Mouse (Mus musculus): Measurements from ENCODE around the gene Slc2a13.
A peak's percentile ranks its signal among the peaks of the same experiment; 100 is the strongest.

The Slc2a13 gene

DNA sequence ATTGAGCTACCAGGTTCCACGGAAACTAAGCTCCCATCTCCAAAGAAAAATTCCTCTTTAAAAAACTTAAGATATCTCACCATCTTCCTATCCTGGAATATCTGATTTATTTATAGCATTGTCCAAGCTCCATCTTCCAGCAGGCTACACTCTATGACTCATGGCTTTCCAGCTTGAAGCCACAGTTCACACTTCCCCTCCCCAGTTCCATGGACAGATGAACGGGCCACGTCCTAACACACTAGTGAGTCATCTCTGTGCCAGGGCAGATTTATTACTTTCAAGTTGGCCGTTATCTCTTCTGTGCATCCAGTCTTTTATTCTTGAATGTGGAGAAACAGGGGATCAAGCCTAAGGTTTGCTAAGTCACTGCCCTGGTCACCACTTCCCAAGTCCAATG, 78.0 kb downstream of the Slc2a13 start:
- no peak for DNase-seq

DNA sequence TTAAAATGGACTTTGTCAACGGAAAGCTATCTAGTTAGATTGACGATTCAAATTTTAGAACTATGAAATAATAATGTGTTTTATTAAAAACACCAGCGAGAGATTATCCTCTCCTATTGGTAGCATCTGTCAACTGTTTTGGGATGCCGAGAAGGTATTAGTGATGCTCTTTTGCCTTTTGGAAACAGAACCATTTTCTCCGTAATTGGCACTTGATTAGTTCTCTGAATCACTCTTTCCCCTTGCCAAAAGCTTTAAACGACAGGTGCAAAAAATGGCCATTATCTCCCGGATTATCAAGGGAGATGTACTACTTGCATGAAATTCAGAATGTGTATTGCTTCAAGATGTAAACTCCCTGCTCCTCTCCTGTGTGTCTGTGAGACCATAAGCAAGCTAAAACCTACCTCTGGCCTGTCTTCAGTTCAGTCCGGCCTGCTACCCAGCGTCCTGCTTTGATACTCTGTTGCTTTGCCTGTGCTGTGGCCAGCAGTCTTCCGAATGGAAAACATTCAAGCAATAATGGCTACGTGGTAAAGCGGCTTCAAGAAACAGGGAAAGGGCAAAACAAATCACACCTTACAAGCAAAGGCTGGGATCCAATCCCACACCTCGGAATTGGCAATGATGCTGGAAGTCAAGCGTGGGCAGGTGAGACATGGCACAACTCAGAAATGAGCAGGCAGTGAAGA, 93.0 kb downstream of the Slc2a13 start:
- DNase-seq: no peak

DNA sequence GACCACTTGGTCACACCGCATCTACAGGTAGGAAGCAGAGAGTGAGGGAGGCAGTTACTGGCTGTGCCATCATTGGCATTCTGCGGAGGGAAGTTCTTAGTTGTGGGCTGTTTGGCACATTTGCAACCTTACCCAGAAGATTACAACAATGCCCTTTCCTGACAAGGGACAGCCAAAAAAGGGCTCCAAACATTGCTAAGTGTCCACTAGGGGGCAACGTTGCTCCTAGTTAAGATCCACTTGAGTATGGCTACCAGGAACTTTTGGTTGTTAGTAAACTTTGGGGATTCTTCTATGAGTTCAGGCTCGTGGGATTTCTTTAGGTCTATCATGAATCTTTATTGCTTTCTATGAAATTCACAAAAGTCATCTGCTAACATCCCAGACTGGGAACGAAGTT, 95.3 kb downstream of the Slc2a13 start:
- DNase-seq: peak; percentile 38

DNA sequence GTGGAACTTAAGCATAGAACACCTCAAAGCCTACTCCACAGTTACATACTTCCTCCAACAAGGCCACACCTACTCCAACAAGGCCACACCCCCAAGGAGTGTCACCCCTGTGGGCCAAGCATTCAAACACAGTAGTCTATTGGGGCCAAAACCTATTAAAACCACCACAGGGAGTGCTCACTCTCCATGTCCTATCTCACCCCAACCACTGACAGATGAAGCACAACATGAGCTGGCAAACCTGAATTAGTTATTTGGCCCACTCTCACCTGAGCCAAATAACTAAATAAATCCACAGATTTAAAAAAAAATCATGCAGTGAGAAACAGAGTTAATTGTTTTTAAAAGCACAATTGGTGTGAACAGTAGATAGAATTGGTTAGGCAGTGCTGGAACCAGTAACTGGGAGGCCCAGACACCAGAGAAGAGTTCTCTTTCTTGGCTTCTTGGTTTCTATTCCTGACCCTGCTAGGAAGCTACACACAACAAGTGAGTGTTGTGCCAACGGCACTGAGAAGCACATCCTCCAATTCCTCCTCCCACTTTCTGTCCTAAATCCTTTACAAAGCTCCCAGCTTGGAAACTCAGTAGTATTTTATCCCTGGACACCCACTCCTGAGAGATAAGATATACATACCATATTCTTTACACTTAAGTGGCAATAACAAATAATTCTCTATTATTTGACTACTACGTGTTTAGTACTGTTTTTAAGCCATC, 99.2 kb downstream of the Slc2a13 start:
- DNase-seq: no peak

DNA sequence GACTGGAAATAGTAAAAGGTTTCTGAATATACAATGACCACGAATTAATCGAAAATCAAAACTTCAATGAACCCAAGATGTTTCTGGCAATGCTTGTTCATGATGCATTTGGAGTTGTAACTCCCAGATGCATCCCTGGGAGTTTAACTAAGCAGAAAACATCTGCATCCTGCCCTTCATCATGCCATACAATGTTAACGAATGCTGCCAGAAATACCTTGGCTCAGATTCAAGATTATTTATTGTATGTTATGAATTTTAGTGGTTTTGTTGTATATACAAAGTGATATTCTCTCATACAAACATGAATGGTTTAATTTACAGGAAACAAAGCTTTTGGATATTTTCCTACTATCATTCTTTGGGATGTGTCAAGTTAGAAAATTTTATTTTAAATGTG, 107.7 kb downstream of the Slc2a13 start:
- no peak for DNase-seq

DNA sequence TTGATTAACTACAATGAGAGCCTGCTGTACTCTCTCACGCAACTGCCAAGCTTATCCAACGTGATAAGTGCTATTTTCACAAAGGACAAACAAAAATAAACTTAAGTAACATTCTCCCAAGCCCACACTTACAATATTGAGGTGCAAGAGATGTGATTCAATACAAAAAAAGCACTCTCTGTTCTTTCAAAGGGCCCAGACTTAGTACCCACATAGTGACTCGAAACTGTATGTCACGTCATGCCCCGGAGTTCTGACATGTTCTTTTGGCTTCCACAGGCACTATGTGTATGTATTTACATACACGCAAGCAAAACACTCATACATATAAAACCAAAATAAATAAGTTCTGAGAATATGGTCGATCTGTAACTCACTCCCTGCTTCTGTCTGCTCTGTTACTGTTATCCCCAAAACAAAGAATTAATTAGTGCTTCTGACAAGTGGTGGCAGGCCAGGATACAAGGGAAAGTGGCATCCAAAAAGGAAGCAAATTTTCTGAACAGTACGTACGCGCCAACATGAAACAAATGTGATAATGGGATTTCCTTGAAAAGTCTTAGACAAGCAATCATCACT, 109.1 kb downstream of the Slc2a13 start:
- DNase-seq: no peak

DNA sequence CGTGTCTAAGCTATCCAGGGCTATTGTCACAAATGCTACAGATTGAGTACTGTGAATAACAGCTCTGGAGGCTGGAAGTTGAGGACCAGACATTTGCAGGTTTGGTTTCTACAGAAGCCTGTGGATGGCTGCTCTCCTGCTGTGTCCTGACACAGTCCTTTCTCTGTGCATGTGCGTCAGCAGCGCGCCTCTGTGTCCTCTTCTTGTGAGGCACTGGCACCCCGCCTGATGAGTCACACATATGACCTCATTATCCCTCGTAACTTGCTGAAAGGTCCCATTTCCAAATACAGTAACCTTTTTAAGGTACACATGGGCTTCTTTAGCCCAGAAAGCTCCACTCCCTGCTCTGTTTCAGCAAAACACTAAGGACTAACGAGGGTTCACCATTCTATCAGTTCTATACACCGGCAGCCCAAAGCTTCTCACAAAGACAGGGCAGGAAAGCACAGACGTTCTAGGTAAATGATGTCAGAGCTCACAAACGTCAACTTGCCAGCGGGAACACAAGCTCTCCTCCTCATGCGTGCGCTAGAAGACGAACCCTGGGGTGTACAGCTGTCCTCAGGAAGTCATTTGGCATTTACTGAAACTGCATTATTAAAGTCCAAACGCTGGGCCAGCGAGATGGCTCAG, 109.9 kb downstream of the Slc2a13 start:
- DNase-seq: no peak

DNA sequence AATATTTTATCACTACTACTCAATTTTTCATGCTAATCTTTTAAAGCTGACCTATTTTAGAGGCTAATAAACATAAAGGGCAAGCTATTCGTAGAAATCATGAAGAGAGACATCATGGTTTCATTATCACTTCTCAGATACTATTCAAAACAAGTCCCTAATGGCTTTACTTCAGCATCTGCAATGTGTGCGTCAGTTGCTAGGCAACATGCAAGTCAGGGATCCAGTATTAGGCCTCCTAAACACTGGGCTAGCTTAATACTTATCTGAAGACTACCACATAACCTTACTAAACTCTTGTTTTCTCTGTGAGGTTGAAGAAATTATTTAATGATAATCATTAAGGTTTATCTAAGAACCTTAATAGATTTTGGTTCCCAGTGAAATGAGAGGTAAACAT, 111.1 kb downstream of the Slc2a13 start:
- DNase-seq: no peak

DNA sequence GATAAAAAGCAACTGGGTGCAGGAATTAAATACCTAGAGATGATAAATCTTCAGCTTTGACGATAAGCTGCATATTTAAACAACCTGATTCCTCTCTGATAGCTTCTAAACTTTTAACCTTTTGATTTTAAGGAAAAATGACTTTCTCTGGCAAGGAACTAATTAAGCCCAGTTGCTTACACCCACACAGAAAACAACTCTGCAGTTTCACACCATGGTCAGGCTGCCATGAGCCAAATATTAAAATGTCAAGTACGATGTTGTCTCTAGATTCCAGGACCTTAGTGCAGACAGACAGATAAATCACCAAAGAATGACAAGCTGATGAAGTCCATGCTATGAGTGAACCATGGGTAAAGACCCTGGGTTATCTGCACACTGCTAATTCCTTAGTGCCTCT, 115.9 kb downstream of the Slc2a13 start:
- DNase-seq: no peak

DNA sequence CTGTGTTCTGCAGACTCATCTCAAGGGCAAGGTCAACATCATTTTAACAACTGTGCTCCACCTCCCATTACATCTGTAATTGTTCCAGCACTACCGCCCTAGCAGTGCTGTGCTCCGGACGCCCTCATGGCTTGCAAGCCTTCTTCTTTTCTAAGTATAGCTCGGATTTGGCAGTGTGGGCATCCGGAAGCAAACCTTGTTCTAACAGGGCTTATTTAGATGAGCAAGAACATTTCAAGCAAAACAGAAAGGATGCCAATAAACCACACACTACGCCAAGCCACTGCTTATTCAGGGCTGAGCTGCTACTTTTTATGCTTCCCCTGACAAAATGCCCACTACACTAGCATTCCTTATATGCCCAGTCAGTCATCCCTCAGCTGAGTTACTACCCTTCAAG, 127.7 kb downstream of the Slc2a13 start:
- no peak for DNase-seq

DNA sequence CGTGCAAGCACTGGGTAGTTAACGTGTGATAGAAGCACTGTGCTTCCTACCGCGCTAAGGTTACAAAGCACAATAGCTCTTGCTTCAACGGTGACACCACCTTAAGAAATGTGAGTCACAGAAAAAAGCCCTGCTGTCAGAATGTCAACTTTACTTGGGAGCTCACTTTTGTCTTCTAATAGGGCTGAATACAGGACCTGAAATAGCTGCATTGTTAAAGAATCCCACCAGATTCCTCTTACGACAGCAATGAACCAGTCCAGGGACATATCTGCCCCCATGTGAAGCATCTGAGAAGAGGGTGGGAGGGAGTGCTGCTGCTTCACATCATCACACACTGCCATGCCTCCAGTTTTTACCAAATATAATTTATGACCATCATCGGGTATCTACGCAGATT, 129.6 kb downstream of the Slc2a13 start:
- DNase-seq: no peak

DNA sequence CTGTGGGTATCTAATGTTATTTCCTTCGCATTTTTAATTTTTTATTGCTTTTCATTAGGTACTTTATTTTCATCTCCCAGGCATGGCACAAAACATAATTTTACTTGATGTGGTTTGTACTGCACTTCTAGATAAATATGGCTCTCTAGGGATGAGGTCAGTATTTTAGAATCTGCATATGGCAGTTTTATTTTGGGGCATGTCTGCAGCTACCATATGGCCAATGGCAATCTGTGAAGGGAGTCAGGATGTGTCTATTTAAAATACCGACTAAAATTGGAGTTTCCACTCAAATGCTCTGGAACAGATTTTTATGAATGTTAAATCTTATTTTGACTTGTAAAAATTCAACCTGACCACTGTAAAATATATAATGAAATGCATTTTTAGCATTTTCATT, 133.2 kb downstream of the Slc2a13 start:
- DNase-seq: no peak

DNA sequence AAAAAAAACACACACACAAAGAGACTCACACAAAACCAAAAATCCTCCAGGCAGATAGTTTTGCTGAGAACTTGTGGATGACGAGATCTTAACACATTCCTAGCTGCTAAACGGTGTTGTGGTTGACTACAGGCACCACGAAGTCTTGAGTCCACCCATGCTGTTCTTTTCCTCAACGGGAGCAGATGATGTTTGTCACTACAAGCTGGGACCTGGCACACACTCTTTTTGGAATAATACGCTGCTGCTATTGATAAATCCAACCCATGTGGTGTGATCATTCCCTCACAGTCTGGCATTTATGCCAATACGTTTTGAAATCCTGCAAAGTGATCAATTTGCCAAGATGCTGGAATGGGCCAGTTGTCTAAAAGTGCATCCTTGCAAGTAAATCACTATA, 147.6 kb downstream of the Slc2a13 start:
- DNase-seq: no peak

DNA sequence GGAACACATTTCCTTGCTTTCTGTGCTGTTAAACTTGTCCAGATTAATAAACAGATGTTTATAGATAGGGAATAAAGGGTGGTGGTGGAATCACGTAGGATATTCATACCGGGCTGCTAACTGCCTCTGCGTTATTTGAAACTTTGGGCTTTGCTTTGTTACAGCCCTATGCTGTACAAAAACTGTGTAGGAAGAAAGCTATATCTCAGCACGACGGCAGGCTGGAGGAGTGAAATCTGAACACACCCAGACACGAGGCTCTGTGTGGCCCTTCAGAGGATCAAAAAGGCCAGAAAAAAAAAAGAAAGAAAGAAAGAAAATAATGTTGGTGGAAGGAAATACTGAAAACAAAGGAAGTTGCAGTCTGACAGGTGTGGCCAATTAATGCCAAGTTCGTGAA, 166.1 kb downstream of the Slc2a13 start:
- DNase-seq: no peak

DNA sequence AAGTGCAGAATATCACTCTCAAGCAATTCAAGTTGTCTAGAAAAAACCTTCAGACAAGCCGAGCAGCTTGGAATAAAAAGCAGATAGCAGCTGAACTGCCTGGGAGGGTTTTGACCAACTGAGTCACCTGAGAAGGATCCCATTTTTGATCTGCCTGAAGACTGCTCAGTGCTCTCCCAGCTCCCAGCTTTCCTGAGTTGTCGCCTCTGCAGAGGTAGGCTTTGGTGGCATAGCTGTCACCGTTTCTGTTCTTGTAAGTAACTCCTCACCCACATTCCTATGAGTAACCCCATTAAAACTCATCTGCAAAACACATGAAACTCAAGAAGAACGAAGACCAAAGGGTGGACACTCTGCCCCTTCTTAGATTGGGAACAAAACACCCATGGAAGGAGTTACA, 177.9 kb downstream of the Slc2a13 start:
- DNase-seq: no peak

DNA sequence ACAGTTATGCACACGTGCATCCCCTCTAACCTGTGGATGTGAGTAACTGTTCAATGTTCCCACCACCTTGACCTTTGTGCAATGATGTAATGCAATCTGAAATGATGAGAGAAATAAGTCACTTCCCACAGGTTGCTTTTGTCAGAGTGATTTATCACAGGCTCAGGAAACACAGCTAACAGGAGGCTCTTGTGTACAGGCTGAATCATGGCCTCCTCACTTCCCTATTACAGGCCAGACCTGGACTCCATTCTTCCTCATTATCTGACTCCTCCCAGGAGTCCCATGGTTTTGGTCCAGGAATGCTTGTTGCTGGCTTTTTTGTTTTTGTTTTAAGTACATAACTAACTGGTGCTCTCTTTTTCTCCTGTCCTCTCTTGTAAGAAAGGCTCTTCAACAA, 189.4 kb downstream of the Slc2a13 start:
- DNase-seq: no peak

DNA sequence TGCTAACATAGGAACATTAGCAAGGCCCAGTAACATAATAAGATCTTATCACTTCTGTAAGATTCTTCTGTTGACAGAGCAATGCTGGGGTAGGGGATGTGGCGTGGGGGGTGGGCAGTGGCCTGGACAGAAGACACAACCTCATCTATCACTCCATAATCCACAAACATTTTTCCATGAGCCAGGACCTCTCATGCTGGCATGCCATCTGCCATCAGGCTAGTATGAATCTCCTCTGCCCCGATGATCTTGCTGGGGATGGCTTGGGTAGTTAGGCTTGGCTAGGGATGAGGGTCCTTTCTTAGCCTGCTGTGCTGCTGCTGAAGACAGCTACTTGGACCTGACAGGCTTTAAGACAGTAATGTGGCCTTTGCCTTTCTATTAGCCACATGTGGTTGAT, 190.5 kb downstream of the Slc2a13 start:
- no peak for DNase-seq

DNA sequence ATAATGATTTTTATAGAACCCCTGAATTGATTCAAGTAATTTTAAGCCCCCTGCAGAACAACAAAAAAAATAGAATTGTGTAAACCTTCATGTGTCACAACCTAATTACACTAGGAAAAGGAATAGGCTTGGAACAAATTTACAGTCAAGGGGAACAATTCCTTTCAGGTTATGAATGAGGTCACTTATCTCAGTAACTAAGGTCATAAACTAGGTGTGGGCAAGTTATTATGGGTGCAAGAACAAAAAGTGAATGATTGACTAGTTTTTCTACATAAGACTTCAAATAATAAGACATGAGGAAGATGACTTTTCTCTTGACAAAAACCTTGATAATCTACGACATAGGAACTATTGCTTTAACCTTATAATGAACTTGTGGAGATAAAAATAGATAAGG, 191.2 kb downstream of the Slc2a13 start:
- DNase-seq: no peak

DNA sequence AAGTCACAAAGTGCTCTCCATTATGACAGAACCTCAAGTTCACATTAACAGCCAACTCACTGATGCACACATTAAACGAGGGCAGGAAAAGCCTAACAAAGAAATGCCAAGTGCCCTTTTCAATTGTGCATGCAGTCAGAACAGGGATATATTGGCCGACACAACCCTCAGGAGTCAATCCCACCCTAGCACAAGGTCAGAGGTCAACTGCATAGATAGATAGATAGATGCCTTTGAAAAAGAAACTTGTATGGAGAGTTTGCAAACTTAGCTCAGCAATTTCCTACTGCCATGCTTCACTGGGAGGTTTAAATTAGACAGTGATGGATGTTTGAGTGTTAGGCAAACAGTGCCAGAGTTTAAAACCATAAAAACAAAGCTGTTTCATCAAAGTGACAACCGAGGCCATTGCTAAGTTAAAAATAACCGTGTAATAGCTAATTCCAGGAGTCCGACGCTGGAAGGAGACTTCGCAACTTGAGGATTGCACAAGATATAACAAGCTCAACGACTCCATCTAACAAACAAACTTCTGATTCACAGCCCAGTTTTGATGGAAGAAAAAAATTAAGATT, 194.2 kb downstream of the Slc2a13 start:
- DNase-seq: no peak

DNA sequence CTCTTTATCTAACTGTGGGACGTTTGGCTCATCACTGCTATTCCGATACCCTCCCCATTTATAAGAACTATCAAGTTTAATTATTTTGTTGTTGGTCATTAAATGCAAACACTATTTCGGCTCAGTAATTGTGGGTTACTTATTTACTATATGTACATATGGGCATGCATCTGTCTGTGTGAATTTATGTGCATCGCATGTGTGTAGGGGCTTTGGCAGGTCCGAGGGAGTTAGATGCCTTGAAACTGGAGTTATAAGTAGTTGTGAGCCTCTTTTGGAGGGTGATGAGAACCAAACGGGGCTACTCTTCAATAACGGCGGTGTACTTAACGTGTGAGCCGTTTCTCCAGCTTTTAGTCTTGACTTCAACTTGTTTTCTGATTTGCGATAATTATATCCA, 195.5 kb downstream of the Slc2a13 start:
- DNase-seq: no peak

DNA sequence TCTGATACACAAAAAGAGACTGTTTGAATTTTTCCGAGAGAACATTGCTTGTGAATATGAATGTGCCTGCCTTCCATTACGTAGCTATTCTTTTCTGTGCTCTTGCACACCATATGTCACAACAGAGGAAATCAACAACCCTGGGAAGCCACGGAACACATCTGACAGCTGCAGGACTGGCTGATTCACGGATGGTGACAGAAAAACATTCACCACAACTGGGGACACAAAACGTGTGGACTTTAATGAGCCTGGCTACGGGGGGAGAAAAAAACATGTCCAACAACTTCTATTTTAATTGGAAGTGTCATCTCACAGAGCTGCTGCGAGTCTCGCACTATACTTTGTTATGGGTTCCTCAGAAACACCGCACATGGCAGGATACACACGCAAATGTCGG, 196.0 kb downstream of the Slc2a13 start:
- DNase-seq: no peak

DNA sequence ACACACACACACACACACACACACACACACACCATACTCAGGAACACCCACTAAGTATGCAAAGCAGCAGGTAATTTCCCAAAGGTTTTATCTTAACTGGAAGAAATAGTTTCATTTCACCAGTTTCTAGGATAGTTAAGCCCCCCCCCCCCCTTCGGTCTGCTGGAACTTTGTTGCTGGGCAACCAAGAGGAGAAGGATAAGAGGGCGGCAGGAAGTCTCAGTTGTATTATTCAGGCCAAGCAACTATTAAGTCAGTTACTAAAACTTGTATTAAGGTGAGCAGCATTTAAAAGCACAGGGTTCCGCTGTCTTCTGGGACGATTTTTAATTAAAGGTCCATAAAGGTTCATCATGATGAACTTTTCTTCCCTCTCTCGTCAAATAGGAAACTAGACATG, 198.6 kb downstream of the Slc2a13 start:
- no peak for DNase-seq

DNA sequence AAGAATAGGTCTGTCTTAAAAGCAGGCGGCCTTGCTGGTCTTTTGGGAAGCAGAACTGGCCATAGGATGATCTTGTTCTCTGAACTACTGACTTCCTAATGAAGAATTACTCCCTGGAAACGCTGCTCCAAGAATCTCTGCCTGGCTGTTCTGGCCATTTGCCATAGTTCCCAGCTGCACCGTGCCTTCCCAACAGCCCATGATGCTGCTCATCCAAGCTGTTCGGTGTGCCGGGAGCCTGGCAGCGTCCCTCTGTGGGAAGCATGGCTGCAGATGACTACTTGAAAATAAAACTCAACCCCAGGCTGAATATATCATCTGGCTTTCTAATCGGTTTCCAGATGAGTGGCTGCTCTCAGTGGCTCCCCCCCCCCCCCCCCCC, 199.9 kb downstream of the Slc2a13 start:
- DNase-seq: no peak

Data from thymus, postnatal 14 days (tissue).